Mouse (Mus musculus) kidney, embryonic 15.5 days (tissue): ENCODE measurements at regions not wholly inside any gene's neighbourhood (a gene's known extent, or its start where the extent isn't known, plus 50 kb on each side); places are given as distances from the start of the nearest gene placed in this dataset.
A peak's percentile ranks its signal among the peaks of the same experiment; 100 is the strongest.

Experiments
- ATAC-seq: fragments of 200-750 bp; cut with Nextera tagmentation; replicated peaks from 2 replicates; pipeline ENCODE4 v1.8.0; 2017; ENCODE audit warnings: moderate TSS enrichment; ENCODE audit not compliant: low FRiP score
- H3K27ac ChIP-seq: fragments of 300-500 bp; sonication (generic); 2 replicates; pipeline ENCODE4 v1.5.1; 2015; ENCODE audit warnings: mild to moderate bottlenecking, inconsistent platforms
- H3K27me3 ChIP-seq: fragments of 300-500 bp; sonication (generic); 2 replicates; pipeline ENCODE4 v1.6.1; 2015; ENCODE audit warnings: inconsistent platforms
- H3K36me3 ChIP-seq: fragments of 300-500 bp; sonication (generic); 2 replicates; pipeline ENCODE4 v1.6.1; 2015; ENCODE audit warnings: inconsistent platforms
- H3K4me1 ChIP-seq: fragments of 300-500 bp; sonication (generic); 2 replicates; pipeline ENCODE4 v1.6.1; 2015; ENCODE audit warnings: inconsistent platforms
- H3K4me2 ChIP-seq: fragments of 300-500 bp; sonication (generic); 2 replicates; pipeline ENCODE4 v1.6.1; 2015; ENCODE audit warnings: moderate library complexity, mild to moderate bottlenecking, inconsistent platforms
- H3K4me3 ChIP-seq: fragments of 300-500 bp; sonication (generic); replicated peaks from 2 replicates; pipeline ENCODE4 v1.5.1; 2015; ENCODE audit warnings: mild to moderate bottlenecking, inconsistent platforms
- H3K9ac ChIP-seq: fragments of 300-500 bp; sonication (generic); 2 replicates; pipeline ENCODE4 v1.6.1; 2015; ENCODE audit warnings: mild to moderate bottlenecking, inconsistent platforms
- H3K9me3 ChIP-seq: fragments of 300-500 bp; sonication (generic); replicated peaks from 2 replicates; pipeline ENCODE4 v1.6.1; 2016; ENCODE audit warnings: inconsistent platforms
- WGBS: fragments of 180-500 bp; shearing (Covaris S2); methylation state at CpG from one replicate; pipeline ENCODE4 v1.1.7; 2015; ENCODE audit warnings: mixed read lengths; 5-methylcytosine and 5-hydroxymethylcytosine counted together

- Histone ChIP-seq H3K4me1 (no peaks in the 10 kb centered on the region), H3K4me3 (no peak overlapping the region), H3K9ac (no peak overlapping the region), H3K36me3 (no peaks in the 10 kb centered on the region), H3K27me3 (no peaks in the 10 kb centered on the region; the same call in 1 of the 2 replicates), H3K27ac (no peak overlapping the region), H3K4me2 (no peak overlapping the region), H3K9me3 (no peaks in the 10 kb centered on the region)
- ATAC-seq: no peak
- 58% methylated on average over 2 of the region's 2 CpGs for WGBS
Measured at GRCm38 (mm10) chr4:135013932-135014331, 83.2 kb downstream of the Syf2 start.

GRCm38 (mm10) chr4:135018018-135018417 lies 87.3 kb downstream of the Syf2 start:
- no peak for ATAC-seq
- H3K4me2 ChIP-seq: no peak overlapping the region

GRCm38 (mm10) chr4:135019120-135019519 lies 88.4 kb downstream of the Syf2 start:
- Histone ChIP-seq H3K36me3 (no peaks in the 10 kb centered on the region), H3K4me1 (no peaks in the 10 kb centered on the region), H3K27ac (no peak overlapping the region), H3K4me3 (no peak overlapping the region), H3K9ac (no peak overlapping the region), H3K9me3 (0 out of 2 replicates have a peak, but pooled peaks cover 3% of the 10 kb centered on the region), H3K4me2 (no peak overlapping the region), H3K27me3 (peaks cover 2% of the 10 kb centered on the region; the same call in 1 of the 2 replicates)
- WGBS: 77% methylated on average over 2 of the region's 2 CpGs
- no peak for ATAC-seq

More at GRCm38 (mm10) chr4:135018018-135018417, 87.3 kb downstream of the Syf2 start:
- Histone ChIP-seq H3K27ac (no peak overlapping the region), H3K9me3 (0 out of 2 replicates have a peak, but pooled peaks cover under 1% of the 10 kb centered on the region), H3K27me3 (no peaks in the 10 kb centered on the region; the same call in 1 of the 2 replicates), H3K4me3 (no peak overlapping the region), H3K36me3 (no peaks in the 10 kb centered on the region), H3K4me1 (no peaks in the 10 kb centered on the region), H3K9ac (no peak overlapping the region)
- 19% methylated on average over 8 of the region's 8 CpGs for WGBS

- WGBS: 83% methylated on average over 8 of the region's 8 CpGs
- no peak for ATAC-seq
- Histone ChIP-seq H3K27me3 (peaks cover 7% of the 10 kb centered on the region; the same call in 1 of the 2 replicates), H3K9ac (no peak overlapping the region), H3K4me1 (no peaks in the 10 kb centered on the region), H3K9me3 (0 out of 2 replicates have a peak, but pooled peaks cover 3% of the 10 kb centered on the region), H3K4me2 (no peak overlapping the region), H3K36me3 (no peaks in the 10 kb centered on the region), H3K4me3 (no peak overlapping the region), H3K27ac (no peak overlapping the region)
Measured at GRCm38 (mm10) chr4:135020262-135020991, 89.7 kb downstream of the Syf2 start.

GRCm38 (mm10) chr4:135023200-135023599 lies 92.5 kb downstream of the Syf2 start:
- H3K27me3 ChIP-seq: peaks cover 14% of the 10 kb centered on the region; the same call in 1 of the 2 replicates
- H3K4me2 ChIP-seq: no peak overlapping the region
- peaks cover 10% of the 10 kb centered on the region; the same call in 1 of the 2 replicates for H3K4me1 ChIP-seq
- no peak overlapping the region for H3K27ac ChIP-seq
- 0 out of 2 replicates have a peak, but pooled peaks cover 3% of the 10 kb centered on the region for H3K9me3 ChIP-seq
- no peaks in the 10 kb centered on the region for H3K36me3 ChIP-seq
- ATAC-seq: no peak
- 91% methylated on average over 5 of the region's 5 CpGs for WGBS
- no peak overlapping the region for H3K4me3 ChIP-seq
- no peak overlapping the region for H3K9ac ChIP-seq

- ATAC-seq: no peak
- Histone ChIP-seq H3K27ac (no peak overlapping the region), H3K4me2 (0 out of 2 replicates have a peak overlapping the region, but pooled peaks have one; percentile 7), H3K36me3 (no peaks in the 10 kb centered on the region), H3K9ac (no peak overlapping the region), H3K4me1 (peaks cover 10% of the 10 kb centered on the region; the same call in 1 of the 2 replicates), H3K9me3 (0 out of 2 replicates have a peak, but pooled peaks cover 3% of the 10 kb centered on the region), H3K27me3 (peaks cover 20% of the 10 kb centered on the region; the same call in 1 of the 2 replicates), H3K4me3 (no peak overlapping the region)
- WGBS: 54% methylated on average over 18 of the region's 18 CpGs
Measured at GRCm38 (mm10) chr4:135025802-135026201, 94.7 kb upstream of the Runx3 start.

GRCm38 (mm10) chr4:135027136-135027535 lies 93.3 kb upstream of the Runx3 start:
- Histone ChIP-seq H3K4me1 (peaks cover 10% of the 10 kb centered on the region; the same call in 1 of the 2 replicates), H3K36me3 (no peaks in the 10 kb centered on the region), H3K9me3 (0 out of 2 replicates have a peak, but pooled peaks cover 3% of the 10 kb centered on the region), H3K4me3 (no peak overlapping the region), H3K27ac (no peak overlapping the region), H3K4me2 (no peak overlapping the region), H3K9ac (no peak overlapping the region), H3K27me3 (peaks cover 28% of the 10 kb centered on the region)
- ATAC-seq: no peak
- WGBS: 49% methylated on average over 8 of the region's 8 CpGs

- Histone ChIP-seq H3K4me3 (no peak overlapping the region), H3K4me2 (no peak overlapping the region), H3K9ac (no peak overlapping the region), H3K36me3 (no peaks in the 10 kb centered on the region), H3K4me1 (peaks cover 10% of the 10 kb centered on the region; the same call in 1 of the 2 replicates), H3K27ac (no peak overlapping the region), H3K9me3 (no peaks in the 10 kb centered on the region), H3K27me3 (peaks cover 25% of the 10 kb centered on the region)
- no peak for ATAC-seq
- 88% methylated on average over 2 of the region's 2 CpGs for WGBS
Measured at GRCm38 (mm10) chr4:135029723-135030122, 90.7 kb upstream of the Runx3 start.

- no peak overlapping the region for H3K9ac ChIP-seq
- no peak for ATAC-seq
- WGBS: 34% methylated on average over 9 of the region's 9 CpGs
Measured at GRCm38 (mm10) chr4:135032461-135032860, 88.0 kb upstream of the Runx3 start.

GRCm38 (mm10) chr4:135033302-135033701 lies 87.2 kb upstream of the Runx3 start:
- ATAC-seq: no peak
- Histone ChIP-seq H3K4me3 (no peak overlapping the region), H3K4me1 (no peaks in the 10 kb centered on the region), H3K36me3 (no peaks in the 10 kb centered on the region), H3K27ac (no peak overlapping the region), H3K9me3 (no peaks in the 10 kb centered on the region), H3K27me3 (peaks cover 14% of the 10 kb centered on the region; the same call in 1 of the 2 replicates), H3K9ac (no peak overlapping the region), H3K4me2 (no peak overlapping the region)
- 61% methylated on average over 8 of the region's 8 CpGs for WGBS

More at GRCm38 (mm10) chr4:135032461-135032860, 88.0 kb upstream of the Runx3 start:
- Histone ChIP-seq H3K4me3 (no peak overlapping the region), H3K27me3 (peaks cover 16% of the 10 kb centered on the region; the same call in 1 of the 2 replicates), H3K4me1 (no peaks in the 10 kb centered on the region), H3K4me2 (no peak overlapping the region), H3K36me3 (no peaks in the 10 kb centered on the region), H3K27ac (no peak overlapping the region), H3K9me3 (no peaks in the 10 kb centered on the region)

- Histone ChIP-seq H3K9ac (no peak overlapping the region), H3K4me3 (no peak overlapping the region), H3K27ac (no peak overlapping the region), H3K9me3 (no peaks in the 10 kb centered on the region), H3K4me2 (no peak overlapping the region), H3K36me3 (no peaks in the 10 kb centered on the region), H3K27me3 (peaks cover 14% of the 10 kb centered on the region; the same call in 1 of the 2 replicates), H3K4me1 (no peaks in the 10 kb centered on the region)
- no peak for ATAC-seq
- WGBS: 42% methylated on average over 7 of the region's 7 CpGs
Measured at GRCm38 (mm10) chr4:135034406-135034805, 86.0 kb upstream of the Runx3 start.

GRCm38 (mm10) chr4:135036764-135037163 lies 83.7 kb upstream of the Runx3 start:
- no peak overlapping the region for H3K4me2 ChIP-seq
- no peaks in the 10 kb centered on the region for H3K36me3 ChIP-seq
- no peak overlapping the region for H3K4me3 ChIP-seq
- 97% methylated on average over 3 of the region's 3 CpGs for WGBS
- no peak overlapping the region for H3K27ac ChIP-seq
- H3K9me3 ChIP-seq: no peaks in the 10 kb centered on the region
- peaks cover 8% of the 10 kb centered on the region; the same call in 1 of the 2 replicates for H3K27me3 ChIP-seq
- no peak overlapping the region for H3K9ac ChIP-seq
- no peak for ATAC-seq
- H3K4me1 ChIP-seq: no peaks in the 10 kb centered on the region
